Mouse (Mus musculus) hindbrain, embryonic 10.5 days (tissue): ENCODE measurements around the gene Gm5416. TPM values are rescaled to one million over a fixed set of nuclear protein-coding genes. Genes with fewer than 3 reads are reported as not detected.
"Not testable (repeated sequence)": the region's sequence is repeated elsewhere in the genome, so short reads cannot be mapped to it uniquely, and the experiment has no call there.

Source experiments
- DNase-seq: peaks from one replicate; pipeline ENCODE4 v3.0.0-alpha.2; 2017; ENCODE audit warnings: low spot score
- H3K27ac ChIP-seq: fragments of 300-500 bp; sonication (generic); 2 replicates; pipeline ENCODE4 v1.5.1; 2016; ENCODE audit warnings: mild to moderate bottlenecking, moderate library complexity
- H3K27me3 ChIP-seq: fragments of 300-500 bp; sonication (generic); 2 replicates; pipeline ENCODE4 v1.6.1; 2016; ENCODE audit warnings: mild to moderate bottlenecking; ENCODE audit not compliant: poor library complexity, insufficient read depth, severe bottlenecking
- H3K36me3 ChIP-seq: fragments of 300-500 bp; sonication (generic); 2 replicates; pipeline ENCODE4 v1.6.1; 2016; ENCODE audit warnings: mild to moderate bottlenecking, moderate library complexity
- H3K4me1 ChIP-seq: fragments of 300-500 bp; sonication (generic); replicated peaks from 2 replicates; pipeline ENCODE4 v1.6.1; 2016; ENCODE audit warnings: mild to moderate bottlenecking
- H3K4me3 ChIP-seq: fragments of 300-500 bp; sonication (generic); 2 replicates; pipeline ENCODE4 v1.5.1; 2016; ENCODE audit warnings: mild to moderate bottlenecking, moderate library complexity
- H3K9me3 ChIP-seq: fragments of 300-500 bp; sonication (generic); 2 replicates; pipeline ENCODE4 v1.6.1; 2016; ENCODE audit warnings: mild to moderate bottlenecking, moderate library complexity
- WGBS: fragments of 180-500 bp; shearing (Covaris S2); methylation state at CpG from one replicate; pipeline ENCODE4 v1.1.7; 2016; 5-methylcytosine and 5-hydroxymethylcytosine counted together
- polyA plus RNA-seq: library from polyadenylated mRNA; unstranded; fragments of >200 nt; fragmentation: Nextera tagmentation; extraction: Ambion mirVana; gene quantifications from 2 replicates; pipeline ENCODE4 v1.2.1, GENCODE M21; 2016

The Gm5416 gene
- not detected in 2 replicates for polyA plus RNA-seq

DNA sequence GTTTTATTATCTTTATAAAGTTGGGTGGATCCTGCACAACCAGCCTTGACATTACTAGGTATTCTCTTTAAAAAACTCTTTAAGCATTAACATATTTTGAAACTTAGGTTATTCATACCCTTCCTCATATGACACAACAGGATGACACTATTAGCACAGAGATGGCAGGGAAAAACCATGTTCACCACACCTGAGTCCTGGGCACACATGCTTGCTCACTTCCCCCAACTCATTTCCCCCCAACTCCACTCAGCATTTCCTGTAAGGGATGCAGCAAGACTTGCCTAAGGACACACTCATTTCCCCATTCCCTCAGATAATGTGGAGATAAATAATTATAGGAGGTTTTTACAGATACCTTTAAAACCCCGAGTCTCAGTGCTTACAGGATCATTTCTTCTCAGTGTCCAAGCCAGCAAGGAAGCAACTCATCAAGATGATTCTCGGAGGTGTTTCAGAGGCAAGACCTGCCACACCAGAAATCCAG is at the start of gene Gm5416:
Gm5416 (plus strand) TSS at position 437 of the 487 bp plus-strand sequence.
- no peaks in the 10 kb centered on the region for H3K36me3 ChIP-seq
- DNase-seq, result no peak
- WGBS, result 88% methylated on average over 2 of the region's 2 CpGs
- H3K4me3 ChIP-seq, result no peak within 1 kb of the TSS
- H3K9me3 ChIP-seq, result no peaks in the 10 kb centered on the region
- no peaks in the 10 kb centered on the region for H3K27me3 ChIP-seq
- H3K4me1 ChIP-seq, result no peaks in the 10 kb centered on the region
- no peak within 1 kb of the TSS for H3K27ac ChIP-seq

DNA sequence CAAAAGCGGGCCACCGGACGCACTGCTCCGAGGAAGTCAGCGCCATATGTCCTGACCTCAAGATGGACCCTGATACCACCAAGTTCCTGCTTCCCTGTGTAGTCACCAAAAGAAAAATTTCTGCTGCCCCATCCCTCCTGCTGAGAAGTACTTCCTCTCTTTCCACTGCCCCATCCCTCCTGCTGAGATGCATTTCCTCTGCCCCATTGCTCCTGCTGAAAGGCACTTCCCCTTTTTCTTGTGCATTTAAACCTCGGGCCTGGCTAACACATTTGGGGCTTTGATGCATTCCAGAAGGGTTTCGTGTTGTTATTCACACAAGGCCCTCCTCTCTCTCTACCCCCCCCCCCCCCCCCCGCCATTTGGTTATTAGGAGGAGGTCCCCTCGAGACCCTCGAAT is 42.4 kb upstream of the Gm5416 start:
- not testable (repeated sequence) for H3K27ac ChIP-seq, H3K4me3 ChIP-seq, H3K36me3 ChIP-seq, H3K9me3 ChIP-seq, H3K27me3 ChIP-seq, H3K4me1 ChIP-seq, DNase-seq
- WGBS, result 75% methylated on average over 10 of the region's 10 CpGs

DNA sequence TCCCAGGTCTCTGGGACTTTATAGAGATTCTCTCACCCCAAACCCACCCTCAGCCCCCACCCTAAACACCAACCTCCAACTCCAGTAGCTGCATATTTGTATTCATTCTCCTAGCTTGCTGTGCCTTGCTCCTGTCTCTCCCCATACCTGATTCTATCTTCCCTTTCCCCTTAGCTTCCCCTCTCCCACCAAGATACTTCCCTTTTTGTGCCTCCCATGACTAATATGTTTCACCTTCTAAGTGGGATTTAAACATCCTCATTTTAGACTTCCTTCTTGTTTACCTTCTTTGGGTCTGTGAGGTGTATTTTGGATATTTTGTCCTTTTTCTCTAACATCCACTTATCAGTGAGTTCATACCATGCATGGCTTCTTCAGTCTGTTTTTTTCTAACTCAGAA is 34.1 kb upstream of the Gm5416 start:
- no peaks in the 10 kb centered on the region for H3K27me3 ChIP-seq
- DNase-seq, result no peak
- no peaks in the 10 kb centered on the region for H3K36me3 ChIP-seq
- no peaks in the 10 kb centered on the region for H3K4me1 ChIP-seq
- no peak overlapping the region for H3K27ac ChIP-seq
- no peak overlapping the region for H3K4me3 ChIP-seq
- no peaks in the 10 kb centered on the region for H3K9me3 ChIP-seq

DNA sequence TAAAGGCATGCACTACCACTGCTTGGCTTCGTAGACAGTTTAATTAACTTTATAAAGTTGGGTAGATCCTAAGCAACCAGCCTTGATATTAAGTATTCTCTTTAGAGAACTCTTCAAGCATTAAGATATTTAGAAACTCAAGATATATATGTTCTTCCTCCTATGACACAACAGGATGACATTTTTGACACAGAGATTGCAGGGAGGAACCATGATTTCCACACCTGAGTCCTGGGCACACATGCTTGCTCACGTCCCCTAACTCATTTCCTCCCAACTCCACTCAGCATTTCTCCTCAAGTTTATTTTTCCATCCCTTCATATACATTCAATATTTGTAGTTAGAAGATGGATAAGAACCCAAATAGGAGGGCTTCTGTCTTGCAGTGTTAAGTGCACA is 30.3 kb upstream of the Gm5416 start:
- 85% methylated on average over 2 of the region's 2 CpGs for WGBS
- Histone ChIP-seq H3K27me3 (no peaks in the 10 kb centered on the region), H3K4me1 (no peaks in the 10 kb centered on the region), H3K4me3 (no peak overlapping the region), H3K27ac (no peak overlapping the region), H3K36me3 (no peaks in the 10 kb centered on the region), H3K9me3 (no peaks in the 10 kb centered on the region)
- DNase-seq, result no peak

DNA sequence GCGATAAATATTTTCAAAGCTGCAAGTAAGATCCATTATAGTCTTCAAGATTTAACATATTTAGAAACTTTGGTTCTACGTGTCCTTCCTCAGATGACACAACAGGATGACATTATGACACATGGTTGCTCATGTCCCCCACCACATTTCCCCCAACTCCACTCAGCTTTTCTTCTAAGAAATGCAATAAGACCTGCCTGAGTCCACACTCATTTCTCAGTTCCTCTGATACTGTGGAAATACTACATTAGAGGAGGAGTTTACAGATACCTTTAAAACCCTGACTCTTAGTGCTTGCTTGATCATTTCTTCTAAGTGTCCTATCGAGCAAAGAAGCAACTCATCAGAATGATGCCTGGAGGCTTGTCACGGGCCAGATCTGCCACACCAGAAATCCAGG is 26.3 kb upstream of the Gm5416 start, which contains the start of gene Gm5483:
Gm5483 (plus strand) TSS at position 301 of the 400 bp plus-strand sequence.
- H3K27ac ChIP-seq, H3K36me3 ChIP-seq, H3K4me1 ChIP-seq, H3K27me3 ChIP-seq, DNase-seq, H3K4me3 ChIP-seq, H3K9me3 ChIP-seq: not testable (repeated sequence)
- 82% methylated on average over 4 of the region's 4 CpGs for WGBS

DNA sequence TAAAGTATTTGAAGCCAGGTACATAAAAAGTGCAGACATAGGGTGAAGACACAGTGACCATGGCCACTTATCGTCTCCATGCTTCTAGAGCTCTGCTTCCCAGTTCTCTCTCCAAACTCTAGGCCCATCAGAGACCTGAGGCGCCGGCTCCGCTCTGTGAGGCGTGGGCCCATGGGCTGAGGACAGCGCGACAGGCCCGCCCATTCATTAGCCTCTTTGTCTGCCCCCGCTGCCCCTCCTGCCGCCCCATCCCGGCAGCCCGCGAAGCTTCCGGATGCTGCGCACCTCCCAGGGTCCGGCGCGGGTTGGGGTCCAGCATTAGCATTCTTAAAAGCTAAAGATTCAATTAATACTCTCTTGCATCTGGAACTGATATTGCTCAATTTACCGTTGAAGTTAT is 11.0 kb upstream of the Gm5416 start:
- DNase-seq, result peak; percentile 5

DNA sequence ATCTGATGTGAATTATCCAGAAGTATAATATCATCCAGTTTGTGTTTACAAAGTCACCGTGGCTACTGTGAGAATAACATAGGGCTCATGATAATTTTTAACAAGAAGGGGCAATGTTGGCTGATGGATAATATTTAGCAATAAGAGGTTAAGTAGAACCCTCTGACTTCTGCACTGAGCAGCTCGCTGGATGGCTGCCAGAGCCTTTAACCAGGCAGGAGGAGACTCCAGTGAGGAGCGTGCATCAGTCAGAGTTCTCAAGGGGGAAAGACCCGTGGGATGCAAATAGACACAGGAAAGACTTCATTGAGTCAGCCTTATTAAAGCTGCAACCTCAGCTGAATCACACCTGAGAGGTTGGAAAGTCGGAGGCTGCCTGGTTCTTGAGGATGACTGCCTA is 6.4 kb upstream of the Gm5416 start:
- peaks cover 5% of the 10 kb centered on the region; the same call in 1 of the 2 replicates for H3K4me1 ChIP-seq
- H3K9me3 ChIP-seq, result no peaks in the 10 kb centered on the region
- H3K36me3 ChIP-seq, result no peaks in the 10 kb centered on the region
- no peak overlapping the region for H3K27ac ChIP-seq
- H3K27me3 ChIP-seq, result no peaks in the 10 kb centered on the region
- DNase-seq, result no peak
- no peak overlapping the region for H3K4me3 ChIP-seq
- 86% methylated on average over 5 of the region's 5 CpGs for WGBS

More for the DNA sequence above, 11.0 kb upstream of the Gm5416 start:
- no peaks in the 10 kb centered on the region for H3K9me3 ChIP-seq
- H3K36me3 ChIP-seq, result no peaks in the 10 kb centered on the region
- 43% methylated on average over 19 of the region's 19 CpGs for WGBS
- H3K27ac ChIP-seq, result no peak overlapping the region
- no peaks in the 10 kb centered on the region for H3K27me3 ChIP-seq
- peak overlapping the region; percentile 9; the same call in 1 of the 2 replicates for H3K4me3 ChIP-seq
- H3K4me1 ChIP-seq, result peaks cover 5% of the 10 kb centered on the region; the same call in 1 of the 2 replicates

DNA sequence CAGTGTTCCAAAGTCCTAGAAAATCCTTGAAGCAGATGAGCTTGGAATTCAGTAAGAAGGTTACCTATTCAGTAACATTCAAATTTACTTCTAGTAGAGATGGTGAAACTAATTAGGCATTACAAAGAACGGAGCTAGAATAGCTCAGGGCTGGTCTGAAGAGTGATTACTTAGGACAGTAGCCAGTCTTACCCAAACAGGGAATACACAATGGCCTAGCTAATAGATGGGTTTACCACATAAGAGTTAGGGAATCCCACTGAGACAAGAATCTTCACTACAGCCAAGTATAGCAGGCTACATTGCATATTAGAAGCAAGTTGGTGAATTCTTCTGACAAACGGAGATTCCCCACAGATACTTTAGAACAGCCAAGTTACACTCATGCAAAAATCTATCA is 4.5 kb upstream of the Gm5416 start:
- H3K27me3 ChIP-seq, DNase-seq, H3K36me3 ChIP-seq, H3K4me3 ChIP-seq, H3K4me1 ChIP-seq, H3K9me3 ChIP-seq, H3K27ac ChIP-seq: not testable (repeated sequence)
- 49% methylated on average over 2 of the region's 2 CpGs for WGBS

DNA sequence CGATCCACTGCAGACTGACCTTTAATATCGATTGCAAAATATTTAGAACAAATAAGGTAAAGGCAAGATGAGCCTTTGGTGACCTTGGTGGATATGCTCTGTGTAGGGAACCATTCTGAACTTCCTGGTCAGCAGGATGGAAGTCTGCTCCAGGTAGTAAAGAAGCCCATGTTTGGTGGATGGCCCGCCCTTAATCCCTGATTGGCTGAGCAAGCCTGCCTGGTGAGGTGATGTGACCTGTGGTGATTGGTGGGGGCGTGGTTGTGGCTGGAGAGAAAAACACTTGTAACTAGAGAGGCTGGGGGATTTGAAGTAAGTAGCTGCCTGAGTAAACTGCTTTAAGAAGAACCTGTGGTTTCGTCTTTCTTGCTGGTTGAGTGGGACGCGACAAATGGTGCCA is 11.0 kb downstream of the Gm5416 start, which contains the start of gene 2010005H15Rik:
2010005H15Rik (plus strand) TSS at position 301 of the 400 bp plus-strand sequence.
- H3K4me3 ChIP-seq, H3K27me3 ChIP-seq, H3K36me3 ChIP-seq, H3K9me3 ChIP-seq, H3K27ac ChIP-seq, DNase-seq, H3K4me1 ChIP-seq: not testable (repeated sequence)
- 94% methylated on average over 7 of the region's 7 CpGs for WGBS

DNA sequence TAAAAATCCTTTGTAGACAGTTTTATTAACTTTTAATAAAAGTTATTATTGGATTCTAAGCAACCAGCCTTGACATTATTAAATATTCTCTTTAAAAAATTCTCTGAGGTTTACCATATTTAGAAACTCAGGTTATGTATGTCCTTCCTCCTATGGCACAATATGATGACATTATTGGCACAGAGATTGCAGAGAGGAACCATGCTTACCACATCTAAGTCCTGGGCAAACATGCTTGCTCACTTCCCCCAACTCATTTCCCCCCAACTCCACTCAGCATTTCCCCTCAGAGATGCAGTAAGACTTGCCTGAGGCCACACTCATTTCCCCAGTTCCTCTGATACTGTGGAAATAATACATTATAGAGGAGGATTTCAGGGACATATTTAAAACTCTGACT is 50.4 kb downstream of the Gm5416 start:
- H3K27ac ChIP-seq, DNase-seq, H3K9me3 ChIP-seq, H3K27me3 ChIP-seq, H3K4me3 ChIP-seq, H3K36me3 ChIP-seq, H3K4me1 ChIP-seq: not testable (repeated sequence)

Other genes with a start within 250 kb of the Gm5416 start
- gene Kpna1, start 231.7 kb upstream of the Gm5416 start, polyA plus RNA-seq, result 65.8 and 76.5 TPM in 2 replicates
- 7.6 and 10.2 TPM in 2 replicates for gene Wdr5b, start 169.2 kb upstream of the Gm5416 start, polyA plus RNA-seq
- gene Fam162a, start 138.8 kb upstream of the Gm5416 start, polyA plus RNA-seq, result 250 and 319 TPM in 2 replicates
- gene Ccdc58, start 138.7 kb upstream of the Gm5416 start, polyA plus RNA-seq, result 81.4 and 96.2 TPM in 2 replicates
- not detected in 2 replicates for gene Csta1, start 79.2 kb upstream of the Gm5416 start, polyA plus RNA-seq
- gene Stfa2l1, start 53.6 kb upstream of the Gm5416 start, polyA plus RNA-seq, result not detected in 2 replicates
- gene Gm5483, start 26.2 kb upstream of the Gm5416 start, polyA plus RNA-seq, result not detected in 2 replicates
- not detected in 2 replicates for gene 2010005H15Rik, start 11.1 kb downstream of the Gm5416 start, polyA plus RNA-seq
- 0.26 and 0.66 TPM in 2 replicates for gene Stfa1, start 66.5 kb downstream of the Gm5416 start, polyA plus RNA-seq
- gene BC117090, start 123.9 kb downstream of the Gm5416 start, polyA plus RNA-seq, result not detected in 2 replicates
- gene BC100530, start 157.3 kb downstream of the Gm5416 start, polyA plus RNA-seq, result not detected in 2 replicates
- gene Stfa2, start 198.1 kb downstream of the Gm5416 start, polyA plus RNA-seq, result not detected in 2 replicates
- not detected in 2 replicates for gene Stfa3, start 245.0 kb downstream of the Gm5416 start, polyA plus RNA-seq